Mouse (Mus musculus): ENCODE data around the gene Fam169b. TPM values are rescaled to one million over a fixed set of nuclear protein-coding genes. Genes with fewer than 3 reads are reported as not detected.

Gene Fam169b
- total RNA-seq, 2 experiments from 2014 or later: 1.1 to 1.7 TPM

- DNase-seq (ENCODE audit: low spot score in 2 of 2): no peak
Measured at GRCm38 (mm10) chr7:68314286-68314685, 40.6 kb downstream of the Fam169b start.

DNA sequence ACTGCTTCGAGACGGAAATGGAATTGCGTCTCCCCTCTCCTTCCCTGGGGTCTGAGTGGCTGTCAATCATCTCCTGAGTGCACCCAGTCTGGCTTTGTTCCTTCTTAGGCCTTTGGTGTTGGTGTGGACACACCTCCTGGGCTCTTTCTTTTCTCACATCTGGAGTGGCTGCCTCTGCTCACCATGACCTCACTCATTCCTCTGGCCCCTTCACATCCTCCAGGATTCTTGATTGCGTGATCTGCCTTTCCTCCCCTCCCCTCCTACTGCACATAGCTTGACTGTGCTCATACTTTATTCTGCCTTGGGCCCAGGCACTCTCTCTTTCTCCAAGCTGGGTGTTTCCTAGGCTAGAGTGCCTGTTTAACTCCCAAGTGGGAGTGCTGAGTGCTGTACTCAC is 41.4 kb downstream of the Fam169b start:
- no peak for DNase-seq (ENCODE audit: low spot score in 2 of 2)

- DNase-seq (ENCODE audit: low spot score in 2 of 2): no peak
Measured at GRCm38 (mm10) chr7:68318006-68318788, 44.6 kb downstream of the Fam169b start.

GRCm38 (mm10) chr7:68318979-68319378 is 45.3 kb downstream of the Fam169b start:
- no peak for DNase-seq (ENCODE audit: low spot score in 2 of 2)

DNA sequence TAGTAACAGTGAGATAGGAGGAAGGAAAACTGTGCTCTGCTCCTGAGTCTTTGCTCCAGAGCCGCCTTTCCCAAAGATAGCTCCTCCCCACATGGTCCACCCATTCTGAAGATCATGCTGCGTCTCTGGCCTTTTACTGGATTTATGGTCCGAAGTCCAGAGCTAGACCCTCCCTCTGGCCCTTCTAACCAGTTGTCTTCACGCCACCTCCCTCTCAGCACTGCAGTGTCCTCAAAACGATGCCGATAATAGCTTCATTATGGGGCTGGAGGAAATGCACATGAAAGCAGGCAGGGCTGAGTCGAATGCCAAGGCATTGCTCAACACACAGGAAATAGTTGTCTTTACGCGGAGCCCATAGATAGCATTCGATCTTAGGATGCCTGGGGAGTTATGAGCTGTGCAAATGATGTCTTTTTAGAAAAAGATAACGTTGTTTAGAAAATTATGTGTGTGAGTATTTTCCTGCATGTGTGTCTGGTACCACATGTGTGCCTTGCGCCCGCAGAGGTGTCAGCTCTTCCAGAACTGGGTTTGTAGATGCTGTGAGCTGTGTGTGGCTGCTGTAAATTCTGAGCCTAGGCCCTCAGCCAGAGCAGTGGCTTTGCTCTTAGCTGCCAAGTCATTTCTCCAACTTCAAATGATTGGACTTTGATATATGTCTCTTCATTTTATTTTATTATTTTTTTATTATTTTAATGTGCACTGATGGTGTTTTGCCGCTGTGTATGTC is 46.6 kb downstream of the Fam169b start:
- no peak for DNase-seq (ENCODE audit: low spot score in 2 of 2)

- DNase-seq (ENCODE audit: low spot score in 2 of 2): no peak
Measured at GRCm38 (mm10) chr7:68323051-68323450, 49.4 kb downstream of the Fam169b start.

DNA sequence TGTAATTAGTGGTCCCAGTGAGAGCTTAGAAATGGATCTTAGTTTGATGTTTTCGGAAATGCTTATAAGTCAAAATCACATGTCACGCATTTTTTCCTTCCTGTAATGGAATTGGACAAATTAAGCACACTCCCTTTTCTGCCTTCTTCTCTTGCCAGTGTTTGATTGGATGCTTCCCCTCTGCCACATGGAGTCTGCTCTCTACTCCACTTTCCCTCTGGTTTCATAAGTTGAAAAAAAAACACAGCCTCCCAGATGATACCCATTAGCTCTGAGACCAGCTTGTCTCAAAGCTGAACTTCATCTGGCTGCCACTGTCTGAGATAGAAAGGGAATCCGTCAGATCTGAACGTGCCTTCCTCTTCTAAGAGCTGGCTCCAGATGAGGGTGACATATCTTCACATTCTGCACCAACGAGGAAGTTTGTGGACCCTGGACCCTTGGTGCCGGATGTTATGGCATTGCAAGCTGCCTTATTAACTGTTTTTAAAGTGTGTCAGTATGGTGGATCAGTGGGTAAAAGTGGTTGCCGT is 52.6 kb downstream of the Fam169b start:
- no peak for DNase-seq (ENCODE audit: low spot score in 2 of 2)

DNA sequence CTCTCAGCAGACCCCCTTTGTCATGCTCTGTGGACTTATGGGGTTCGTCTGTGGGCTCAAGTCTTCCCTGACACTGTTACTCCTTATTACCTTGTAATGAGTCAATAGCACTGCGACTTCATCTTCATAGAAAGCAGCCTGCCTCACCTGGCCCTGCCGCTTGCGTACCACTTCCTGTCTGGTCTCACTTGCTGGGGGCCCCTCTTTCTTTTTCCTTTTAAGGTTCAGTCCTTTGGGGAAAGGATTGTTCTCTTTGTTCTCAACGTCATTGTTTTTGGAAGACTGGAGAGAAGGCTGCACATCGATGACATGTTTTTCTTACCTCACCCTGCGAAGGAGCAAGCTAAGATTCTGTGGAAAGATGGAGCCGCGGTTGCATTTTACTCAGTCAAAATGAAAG is 55.4 kb downstream of the Fam169b start:
- no peak for DNase-seq (ENCODE audit: low spot score in 2 of 2)

- no peak for DNase-seq (ENCODE audit: low spot score in 2 of 2)
Measured at GRCm38 (mm10) chr7:68332799-68333198, 59.2 kb downstream of the Fam169b start.

DNA sequence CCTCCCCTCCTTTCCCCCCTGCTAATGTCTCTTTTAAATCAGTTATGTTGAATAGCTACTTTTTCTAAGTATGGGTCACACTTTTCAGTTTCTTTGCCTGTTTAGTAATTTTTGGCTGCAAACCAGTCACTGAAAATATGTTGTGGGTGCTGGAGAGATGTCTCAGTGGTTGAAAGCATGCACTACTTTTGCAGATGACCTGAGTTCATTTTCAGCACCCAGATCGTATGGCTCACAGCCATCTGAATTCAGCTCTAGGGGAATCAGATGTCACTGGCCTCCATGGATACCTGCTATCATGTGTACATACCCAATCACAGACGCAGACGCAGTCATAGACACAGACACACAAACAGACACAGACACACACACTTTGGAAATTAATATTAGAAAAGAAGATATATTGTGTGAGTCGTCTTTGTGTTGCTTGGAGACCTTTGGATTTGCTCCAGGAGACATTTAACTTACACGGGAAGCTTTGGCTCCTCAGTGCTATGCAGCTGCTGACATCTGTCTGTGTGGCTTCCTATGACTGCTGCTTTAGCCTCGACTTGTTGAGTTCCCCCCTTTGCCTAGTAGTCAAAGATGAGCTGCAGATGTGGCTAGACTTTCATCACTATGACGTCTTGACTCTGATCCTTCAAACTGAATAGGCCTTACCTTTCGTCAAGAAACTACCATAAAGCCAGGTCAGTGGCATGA is 63.6 kb downstream of the Fam169b start:
- no peak for DNase-seq (ENCODE audit: low spot score in 2 of 2)

GRCm38 (mm10) chr7:68338680-68339079 is 65.0 kb downstream of the Fam169b start:
- DNase-seq (ENCODE audit: low spot score in 2 of 2): no peak

GRCm38 (mm10) chr7:68344561-68344960 is 70.9 kb downstream of the Fam169b start:
- no peak for DNase-seq (ENCODE audit: low spot score in 2 of 2)

- DNase-seq (ENCODE audit: low spot score in 2 of 2): no peak
Measured at GRCm38 (mm10) chr7:68345963-68346362, 72.3 kb downstream of the Fam169b start.

- DNase-seq (ENCODE audit: low spot score in 2 of 2): no peak
Measured at GRCm38 (mm10) chr7:68355325-68356076, 81.9 kb downstream of the Fam169b start.

DNA sequence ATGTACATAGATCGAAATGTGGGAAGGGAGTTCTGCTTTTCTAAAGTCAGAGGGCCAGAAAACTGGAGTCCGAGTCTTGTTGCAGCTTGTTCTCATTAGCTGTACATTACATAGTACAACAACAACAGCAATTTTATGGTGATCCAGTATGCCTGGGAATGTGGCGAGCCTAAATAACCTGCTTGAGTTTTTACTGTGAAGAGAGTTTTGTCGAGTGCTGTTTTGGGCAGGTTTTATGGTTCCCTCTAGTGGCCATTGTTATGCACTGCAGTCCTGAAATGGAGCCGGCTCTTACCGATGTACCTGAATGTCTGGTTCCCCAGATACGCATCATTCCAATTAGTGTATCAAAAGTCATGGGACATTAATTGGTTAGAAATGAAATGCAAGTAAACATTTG is 83.8 kb downstream of the Fam169b start:
- peak; percentile 58 to 67 for DNase-seq (ENCODE audit: low spot score in 2 of 2)

GRCm38 (mm10) chr7:68362609-68363008 is 89.0 kb downstream of the Fam169b start:
- no peak for DNase-seq (ENCODE audit: low spot score in 2 of 2)

DNA sequence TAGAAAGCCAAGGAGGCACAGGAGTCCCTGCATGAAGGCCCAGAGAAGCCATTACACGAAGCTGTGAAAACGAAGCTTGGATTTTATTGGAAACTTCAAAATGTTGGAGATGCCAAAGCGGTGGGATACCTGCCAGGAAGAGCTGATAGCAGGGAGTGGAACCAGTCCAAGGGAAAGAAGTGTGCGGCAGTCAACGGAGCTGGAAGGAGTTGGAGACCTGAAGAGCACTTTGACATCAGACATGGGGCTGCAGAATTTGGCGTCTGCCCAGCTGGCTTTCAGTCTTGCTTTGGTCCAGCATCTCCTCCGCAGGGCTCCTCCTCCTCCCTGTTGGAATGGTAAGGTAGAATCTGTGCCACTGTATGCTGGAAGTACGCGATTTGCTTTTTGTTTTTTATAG is 92.1 kb downstream of the Fam169b start:
- peak; percentile 7 to 21 for DNase-seq (ENCODE audit: low spot score in 2 of 2)

DNA sequence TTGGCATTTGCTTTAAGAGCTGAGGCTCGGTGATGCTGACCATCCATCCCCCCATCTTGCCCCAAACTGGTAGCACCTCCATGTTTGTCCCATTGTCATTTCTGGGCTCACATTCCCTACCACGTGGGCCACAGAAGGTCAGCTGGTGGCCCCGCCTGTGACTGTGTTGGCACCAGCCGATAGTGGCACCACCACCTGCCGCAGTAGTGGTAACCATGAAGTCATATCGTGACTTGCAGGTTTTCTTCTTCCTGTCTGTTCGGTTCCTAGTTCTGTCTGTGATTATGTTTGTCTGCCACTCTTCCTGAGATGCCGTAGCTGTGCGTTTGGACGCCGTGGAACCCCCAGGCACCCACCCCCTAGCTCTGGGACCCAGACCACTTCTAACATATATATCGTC is 95.3 kb downstream of the Fam169b start:
- no peak for DNase-seq (ENCODE audit: low spot score in 2 of 2)

GRCm38 (mm10) chr7:68369694-68370093 is 96.1 kb downstream of the Fam169b start:
- peak; percentile 70 to 78 for DNase-seq (ENCODE audit: low spot score in 2 of 2)

DNA sequence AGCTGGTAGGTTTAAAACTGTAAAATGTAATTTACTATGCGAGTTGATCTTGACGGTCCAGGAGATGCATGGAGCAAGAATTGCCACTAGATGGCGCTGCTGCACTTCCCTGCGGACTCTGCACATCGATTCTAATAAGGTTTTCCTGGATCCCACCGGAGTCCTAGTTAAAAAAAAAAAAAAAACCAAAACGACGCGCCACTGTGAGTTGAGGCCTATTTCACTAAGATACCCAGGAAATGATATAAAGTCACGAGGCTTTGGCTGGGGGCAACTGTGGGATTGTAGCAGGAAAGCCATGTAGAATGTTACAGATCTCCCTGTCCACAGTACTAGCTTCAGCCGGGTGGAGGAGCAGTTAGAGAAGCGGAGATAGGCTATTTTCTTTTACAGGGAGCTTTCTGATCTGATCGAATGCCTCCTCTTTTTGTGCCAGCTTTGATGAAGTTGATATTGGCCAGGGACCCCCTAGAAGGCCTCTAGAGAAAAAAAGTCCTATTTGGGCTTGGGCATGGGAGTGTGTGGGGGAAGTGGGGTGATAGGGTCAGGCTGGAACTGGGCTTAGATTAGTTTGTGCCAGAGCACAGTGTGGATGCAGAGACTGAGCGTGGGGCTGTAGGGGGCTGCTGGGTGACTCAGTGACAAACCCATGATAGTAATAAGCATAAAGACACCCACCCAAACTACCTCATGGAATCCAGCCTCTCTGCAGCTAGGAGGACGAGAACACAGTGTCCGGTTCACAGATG is 100.6 kb downstream of the Fam169b start:
- DNase-seq (ENCODE audit: low spot score in 2 of 2): peak; percentile 72 to 78
